Mouse (Mus musculus) ES-E14 (cell line): ENCODE data around the gene Psmb4.

ENCODE experiments used
- HCFC1 ChIP-seq: IDR thresholded peaks from 2 replicates; pipeline ENCODE4 v1.6.1; 2012; ENCODE audit warnings: low read length, inconsistent platforms, borderline replicate concordance; ENCODE audit not compliant: insufficient read depth
- MAFK ChIP-seq: IDR thresholded peaks from 2 replicates; pipeline ENCODE4 v1.6.1; 2014; ENCODE audit warnings: mild to moderate bottlenecking, low read depth, low read length, inconsistent platforms; ENCODE audit not compliant: insufficient read depth
- ZC3H11A ChIP-seq: IDR thresholded peaks from 2 replicates; pipeline ENCODE4 v1.6.1; 2012; ENCODE audit warnings: low read depth, mild to moderate bottlenecking, inconsistent platforms, low read length, borderline replicate concordance
- ZNF384 ChIP-seq: IDR thresholded peaks from 2 replicates; pipeline ENCODE4 v1.6.1; 2012; ENCODE audit warnings: low read depth, low read length, inconsistent platforms

DNA sequence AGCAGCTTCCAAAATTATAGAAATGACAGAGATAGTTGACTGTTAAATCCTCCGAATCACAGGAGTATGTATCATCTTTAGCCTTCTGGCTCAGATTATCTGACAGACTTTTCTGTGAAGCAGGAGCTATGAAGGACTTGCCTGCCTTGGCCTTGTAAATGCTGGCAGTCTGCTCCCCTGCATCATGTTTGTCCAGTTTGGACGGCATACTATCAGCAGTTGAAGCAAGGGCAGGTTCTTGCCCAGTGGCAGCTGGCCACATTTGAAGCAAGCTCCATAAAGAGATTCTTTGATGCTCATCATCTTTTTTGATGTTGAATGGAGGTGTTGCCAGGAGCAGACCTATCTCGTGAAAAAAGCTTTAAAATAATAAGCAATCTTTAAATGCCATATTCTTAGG is 7.3 kb upstream of the Psmb4 start:
- TF ChIP-seq ZNF384: no peak
- no peak for TF ChIP-seq MAFK
- no peak for TF ChIP-seq HCFC1
- no peak for TF ChIP-seq ZC3H11A
